Mouse (Mus musculus) left cerebral cortex, adult 9 months (tissue): ENCODE measurements at regions not wholly inside any gene's neighbourhood (a gene's known extent, or its start where the extent isn't known, plus 50 kb on each side); places are given as distances from the start of the nearest gene placed in this dataset.

Experiments used
- DNase-seq, 2 experiments: peaks; one replicate each; pipeline ENCODE4 v3.0.0; 2022; ENCODE audit warnings: low spot score in 2 of 2

- no peak for DNase-seq
Measured at GRCm38 (mm10) chr15:63670561-63670960, 174.4 kb downstream of the Gsdmc2 start.

DNA sequence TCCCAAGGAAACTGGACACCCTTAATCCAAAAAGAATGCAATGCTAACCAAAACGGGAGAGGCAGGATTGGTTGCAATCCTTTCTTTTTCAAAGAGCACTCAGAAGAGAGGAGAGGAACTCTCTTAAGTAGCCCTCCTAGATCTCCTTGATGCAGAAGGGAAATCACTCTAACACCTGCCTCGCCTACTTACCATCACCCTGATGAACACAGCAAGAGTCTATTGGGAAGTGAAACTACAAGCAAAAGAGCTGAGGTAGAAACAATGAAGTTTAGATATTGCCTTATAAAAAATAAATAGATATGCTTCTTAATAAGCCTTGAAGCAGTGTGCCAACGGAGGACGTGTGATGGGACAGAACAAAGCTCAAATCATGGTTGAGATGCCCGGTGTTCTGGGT is 177.4 kb downstream of the Gsdmc2 start:
- DNase-seq: no peak

DNA sequence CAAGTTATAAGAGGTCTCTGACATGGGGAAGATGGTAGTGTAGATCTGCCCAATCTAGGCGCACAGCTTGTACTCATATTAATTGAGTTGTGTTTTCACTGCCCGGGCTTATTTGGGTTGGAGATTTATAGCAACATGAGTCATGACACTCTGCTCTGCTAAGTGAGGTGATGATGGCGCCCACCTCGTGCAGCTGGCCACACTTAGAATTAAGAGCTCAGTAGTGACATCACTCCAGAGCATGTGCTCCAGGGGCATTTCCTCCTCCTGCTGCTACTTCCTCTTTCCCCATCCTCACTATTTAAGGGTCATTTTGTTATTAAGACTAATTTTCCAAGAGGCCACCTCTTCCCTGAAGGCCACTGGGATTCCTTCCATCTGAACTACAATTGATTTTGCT is 179.5 kb downstream of the Gsdmc2 start:
- no peak for DNase-seq

DNA sequence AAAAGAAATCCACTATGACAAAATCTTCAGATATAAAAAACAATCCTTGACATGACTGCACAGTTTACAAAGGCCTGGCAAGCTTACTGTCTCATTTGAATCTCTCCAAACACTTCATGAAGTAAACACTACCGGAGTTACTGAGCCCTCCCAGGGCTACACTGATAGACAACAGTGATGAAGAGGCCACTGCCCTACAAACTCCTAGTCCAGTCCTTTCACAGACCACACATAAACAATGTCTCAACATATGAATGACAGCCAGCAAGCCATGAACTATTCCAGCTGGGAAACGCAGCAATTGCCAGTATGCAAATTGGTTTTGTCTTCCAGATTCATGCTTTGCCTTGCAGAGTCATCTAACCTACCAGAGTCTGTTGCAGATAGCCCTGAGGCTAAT is 180.1 kb downstream of the Gsdmc2 start:
- no peak for DNase-seq

DNA sequence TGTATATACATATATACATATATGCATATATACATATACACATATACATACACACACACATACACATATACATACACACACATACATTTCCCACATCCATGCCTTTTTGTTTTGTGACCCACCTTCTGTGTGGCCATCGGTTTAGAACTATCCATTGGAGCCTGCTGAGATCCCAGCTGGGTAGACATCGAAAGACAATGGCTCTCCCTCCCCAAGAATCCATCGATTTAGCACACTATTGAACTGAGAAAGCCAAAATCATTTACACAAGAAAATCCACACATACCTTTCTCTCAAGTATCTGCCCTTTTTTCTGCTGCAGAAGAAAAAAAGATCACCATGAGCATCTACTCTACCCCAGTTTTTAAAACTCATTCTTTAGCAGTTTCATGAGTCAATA is 182.8 kb downstream of the Gsdmc2 start:
- no peak for DNase-seq

DNA sequence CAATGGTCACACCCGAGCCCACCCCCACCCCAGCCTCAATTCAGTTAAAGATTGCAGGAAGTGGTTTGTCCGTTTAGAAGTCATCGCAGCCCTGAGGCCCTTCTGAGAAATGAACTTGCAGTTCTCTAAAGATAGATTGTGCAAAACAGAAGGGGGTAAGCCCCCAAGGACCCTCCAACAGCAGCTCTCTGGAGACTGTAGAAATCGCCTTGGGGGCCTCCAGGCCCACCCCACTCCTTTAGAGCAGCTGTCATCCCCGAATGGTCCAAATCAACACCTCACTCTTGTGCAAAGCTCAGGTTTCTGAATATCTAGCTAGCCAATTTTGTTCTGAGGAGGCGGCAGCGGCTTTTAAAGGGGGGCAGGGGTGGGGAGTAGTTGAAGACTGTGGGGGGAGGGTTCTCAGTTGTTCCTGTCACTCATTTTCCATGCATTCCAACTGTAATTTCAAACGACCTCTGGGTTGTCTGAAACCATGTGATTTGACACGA is 186.9 kb downstream of the Gsdmc2 start:
- no peak for DNase-seq

DNA sequence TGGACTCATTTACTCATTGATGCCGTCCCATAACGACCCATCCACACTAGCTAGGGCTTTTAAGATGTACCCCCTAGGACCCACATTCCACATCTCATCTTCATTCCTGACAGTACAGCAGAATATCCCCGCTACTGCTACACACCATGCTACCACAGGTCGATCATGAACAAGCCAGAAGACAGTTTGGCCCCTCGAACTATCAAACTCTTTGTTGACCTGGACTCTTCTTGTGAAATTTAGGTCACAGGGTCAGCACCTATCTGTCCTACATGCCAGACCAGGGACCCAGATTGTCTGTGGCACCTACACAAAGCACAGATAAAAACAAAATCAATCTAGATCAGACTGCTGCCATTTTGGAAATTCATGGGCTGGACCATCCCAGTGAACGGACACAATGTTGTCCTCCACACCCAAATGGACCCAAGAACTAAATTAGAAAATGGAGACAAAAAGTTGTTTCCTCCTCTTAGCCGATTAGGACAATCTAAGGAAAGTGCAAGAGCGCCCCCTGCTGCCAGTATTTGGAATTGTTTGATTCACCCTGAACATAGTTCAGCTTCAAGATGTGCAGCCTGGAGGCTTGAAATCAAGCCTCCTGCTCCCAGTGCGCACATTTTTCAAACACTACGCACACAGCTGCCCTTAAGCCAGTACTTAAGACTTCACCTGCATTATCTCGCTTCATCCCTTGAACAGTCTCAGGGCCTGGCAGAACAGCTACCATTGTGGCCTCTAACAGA is 192.6 kb downstream of the Gsdmc2 start:
- peak; percentile 15 to 91 for DNase-seq

- no peak for DNase-seq
Measured at GRCm38 (mm10) chr15:63651120-63651519, 193.9 kb downstream of the Gsdmc2 start.

DNA sequence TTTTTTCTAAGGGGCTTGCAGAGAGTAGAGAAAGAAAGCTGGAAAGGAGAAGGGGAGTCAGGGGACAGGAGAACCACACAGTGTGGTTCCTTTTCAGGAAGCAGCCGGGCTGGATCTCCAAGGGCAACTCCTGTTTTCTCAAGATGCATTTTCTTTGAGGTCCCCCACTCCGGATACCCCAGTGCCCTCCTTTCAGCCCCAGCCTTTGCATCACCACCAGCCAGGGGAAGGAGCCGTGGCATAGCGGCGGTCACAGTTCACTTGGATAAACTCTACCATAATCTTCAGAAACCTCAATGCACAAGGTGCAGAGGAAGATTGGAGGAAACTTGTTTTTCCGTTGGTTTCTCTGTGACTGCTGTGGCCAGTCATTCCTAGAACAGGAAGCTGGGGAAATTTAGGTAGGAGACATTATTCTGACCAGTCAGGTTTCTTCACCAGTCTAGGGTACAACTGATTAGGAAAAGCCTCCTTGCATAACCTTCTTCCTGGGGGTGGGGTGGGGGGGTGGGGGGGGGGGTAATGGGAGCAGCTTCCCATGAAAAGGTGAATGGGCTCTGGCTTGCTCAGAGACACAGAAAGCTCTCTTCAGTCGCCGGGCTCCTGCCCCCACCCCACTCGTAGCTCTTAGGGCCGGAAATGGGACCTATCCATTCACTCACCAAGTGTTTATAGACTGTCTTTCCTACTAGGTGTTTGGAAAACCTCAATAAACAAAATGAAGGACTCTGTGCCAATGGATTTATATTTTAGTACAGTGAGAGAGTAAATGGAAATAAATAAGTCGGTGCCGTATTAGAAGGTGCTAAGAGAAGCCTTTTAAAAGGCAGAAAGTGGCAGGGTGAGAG is 196.6 kb downstream of the Gsdmc2 start:
- no peak for DNase-seq

DNA sequence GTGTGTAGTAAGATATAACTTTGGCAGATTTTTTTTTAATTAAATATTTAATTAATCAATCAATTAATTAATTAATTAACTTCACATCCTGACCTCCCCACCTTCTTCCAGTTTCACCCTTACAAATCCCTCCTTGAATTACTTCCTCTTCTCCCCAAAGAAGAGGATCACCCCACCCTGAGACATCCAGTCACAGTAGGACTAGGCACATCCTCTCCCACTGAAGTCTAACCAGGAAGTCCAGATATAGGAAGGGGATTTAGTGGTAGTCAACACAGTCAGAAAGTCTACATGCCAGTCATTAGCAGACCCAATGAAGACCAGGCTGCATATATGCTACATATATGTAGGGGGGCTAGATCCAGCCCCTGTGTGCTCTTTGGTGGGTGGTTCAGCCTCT is 220.2 kb downstream of the Gsdmc2 start:
- no peak for DNase-seq

- DNase-seq: no peak
Measured at GRCm38 (mm10) chr15:63624249-63624648, 220.7 kb downstream of the Gsdmc2 start.

DNA sequence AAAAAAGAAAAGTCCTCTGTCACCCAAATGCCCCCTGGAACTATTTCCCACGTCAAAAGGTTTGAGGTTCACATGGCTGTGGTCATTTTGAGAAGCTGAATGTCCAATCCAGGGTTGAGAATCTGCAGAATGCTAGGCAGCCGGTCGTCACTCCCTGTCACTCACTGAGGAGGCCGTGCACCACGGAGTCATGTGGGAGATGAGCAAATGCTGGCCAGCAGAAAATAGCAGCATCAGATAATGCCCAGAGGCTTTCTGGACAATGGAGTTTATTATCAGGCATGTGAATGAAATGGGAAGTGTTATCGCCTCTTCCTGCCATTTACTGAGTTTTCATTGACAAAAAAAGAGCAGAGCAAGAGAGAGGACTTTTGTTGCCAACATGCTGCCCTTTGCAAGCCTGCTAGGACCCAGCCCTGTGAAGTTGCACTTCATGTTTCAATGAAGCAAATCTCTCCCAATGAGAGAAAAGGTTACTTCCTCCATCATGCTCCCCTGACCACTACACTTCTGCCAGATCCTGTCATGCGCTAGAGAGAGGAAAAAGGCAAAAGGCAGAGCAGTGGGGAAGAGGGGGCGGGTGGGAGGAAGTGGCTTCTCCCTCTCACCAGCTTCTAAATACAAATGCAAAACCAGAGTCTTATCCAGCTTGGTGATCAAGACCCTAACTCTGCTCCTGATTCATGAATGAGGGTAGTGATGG is 228.3 kb downstream of the Gsdmc2 start:
- peak in 1 of 2 experiments; percentile 7 for DNase-seq

- DNase-seq: no peak
Measured at GRCm38 (mm10) chr15:63614191-63614590, 230.8 kb downstream of the Gsdmc2 start.

- no peak for DNase-seq
Measured at GRCm38 (mm10) chr15:63613120-63613519, 231.9 kb downstream of the Gsdmc2 start.

GRCm38 (mm10) chr15:63611161-63611560 is 233.8 kb downstream of the Gsdmc2 start:
- DNase-seq: no peak

DNA sequence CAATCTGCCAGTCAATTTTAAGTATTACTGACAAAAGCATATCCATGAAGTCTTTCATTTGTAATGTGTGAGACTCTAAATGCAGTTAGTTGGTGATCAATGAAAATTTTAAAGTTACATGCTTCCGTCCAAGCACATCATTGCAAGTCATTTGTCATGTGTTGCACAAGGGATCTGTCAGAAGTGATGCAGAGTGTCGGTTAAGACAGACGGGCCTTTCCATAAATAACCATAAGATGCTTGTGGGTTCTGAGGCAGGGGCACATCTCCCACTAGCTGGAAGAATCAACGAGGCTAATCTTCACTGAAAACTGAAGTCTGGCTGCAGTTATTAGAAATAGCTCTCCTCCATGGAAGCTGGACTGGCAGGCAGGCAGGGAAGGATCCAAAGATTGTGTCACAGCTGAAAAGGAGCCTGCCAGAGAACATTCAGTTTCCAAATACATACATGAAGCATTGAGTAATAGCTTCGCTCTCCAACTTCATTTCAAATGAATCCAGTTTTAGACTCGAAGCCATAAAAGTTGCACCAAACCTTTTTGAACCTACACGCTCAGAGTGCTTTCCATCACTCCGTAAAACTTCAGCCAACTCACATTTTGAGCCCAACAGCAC is 241.8 kb downstream of the Gsdmc2 start:
- no peak for DNase-seq

DNA sequence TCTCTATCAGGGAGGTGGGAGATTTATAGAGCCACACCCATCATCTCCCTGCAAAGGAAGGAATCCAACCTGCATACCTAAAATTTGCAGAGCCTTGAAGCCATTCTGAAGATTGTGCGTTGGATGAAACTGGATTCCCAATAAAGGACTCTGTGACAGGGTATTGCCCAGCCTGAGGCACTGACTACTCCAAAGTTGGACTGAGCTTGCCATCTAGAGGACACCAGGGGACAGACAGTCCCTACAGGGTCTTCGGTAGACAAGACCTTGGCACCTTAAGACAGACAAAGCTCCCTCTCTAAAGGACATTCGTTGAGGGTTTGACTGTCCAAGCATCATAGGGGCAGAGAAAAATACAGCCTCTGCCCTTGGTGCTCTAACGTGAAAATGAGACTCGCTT is 243.4 kb downstream of the Gsdmc2 start:
- peak in 1 of 2 experiments; percentile 46 for DNase-seq

GRCm38 (mm10) chr15:63592758-63593463 is 252.1 kb downstream of the Gsdmc2 start:
- DNase-seq: no peak

DNA sequence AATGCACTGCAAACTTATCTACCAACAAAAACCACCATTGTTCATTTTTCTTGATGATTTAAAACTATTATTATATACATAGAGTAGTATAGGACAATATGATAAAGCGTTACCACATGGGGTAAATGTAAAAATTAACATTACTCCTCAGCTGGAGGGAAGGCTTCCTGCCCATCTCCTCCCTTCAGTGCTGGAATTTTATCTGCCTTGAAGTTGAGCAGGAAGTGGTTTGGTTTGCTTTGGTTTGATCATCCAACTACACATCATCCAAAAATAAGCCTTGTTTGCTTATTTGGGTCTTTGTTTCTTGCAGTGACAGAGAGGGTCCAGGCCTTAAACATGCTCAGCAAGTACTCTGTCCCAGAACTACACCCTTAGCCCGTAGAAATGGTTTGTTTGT is 285.7 kb downstream of the Gsdmc2 start:
- no peak for DNase-seq

DNA sequence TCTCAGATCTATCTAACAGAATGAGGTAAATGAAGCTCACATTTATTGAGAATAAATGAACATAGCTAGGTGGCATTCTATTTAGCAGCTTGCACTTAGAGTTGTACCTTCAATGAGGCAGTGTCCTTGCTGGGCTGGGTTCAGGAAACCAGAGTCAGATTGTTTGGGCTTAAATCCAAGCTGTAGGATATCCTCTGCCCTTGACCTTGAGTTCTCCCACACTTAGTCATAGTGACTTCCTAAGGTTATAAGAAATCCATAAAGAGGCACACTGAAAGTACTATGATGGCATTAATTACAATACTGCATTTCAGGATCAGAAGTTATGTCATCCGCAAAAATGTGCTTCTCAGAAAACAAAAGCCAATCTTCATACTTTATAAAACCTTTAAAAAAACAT is 286.3 kb downstream of the Gsdmc2 start:
- no peak for DNase-seq

DNA sequence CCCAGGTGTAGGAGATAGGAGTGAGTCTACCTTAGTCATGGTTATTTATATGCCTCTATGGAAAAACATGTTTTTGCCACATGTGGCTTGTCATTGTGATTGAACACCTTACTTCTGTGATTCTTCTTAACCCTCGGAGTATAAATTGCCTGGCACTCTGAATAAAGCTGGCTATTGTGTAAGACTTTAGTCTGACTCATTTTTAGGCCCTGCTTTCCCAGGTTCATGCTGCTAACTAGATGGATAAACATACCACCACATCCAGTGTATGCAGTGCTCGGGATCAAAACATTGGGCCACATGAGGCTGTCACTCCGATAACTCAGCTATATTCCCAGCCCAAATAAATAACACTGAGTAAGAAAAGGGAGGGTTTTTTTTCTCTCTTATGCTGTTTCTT is 287.2 kb downstream of the Gsdmc2 start:
- DNase-seq: no peak
